Mouse (Mus musculus) limb, embryonic 10.5 days (tissue): ENCODE measurements at regions not wholly inside any gene's neighbourhood (a gene's known extent, or its start where the extent isn't known, plus 50 kb on each side); places are given as distances from the start of the nearest gene placed in this dataset.
A peak's percentile ranks its signal among the peaks of the same experiment; 100 is the strongest.
"Not testable (repeated sequence)": the region's sequence is repeated elsewhere in the genome, so short reads cannot be mapped to it uniquely, and the experiment has no call there.

Experiments used
- DNase-seq: peaks from one replicate; pipeline ENCODE4 v3.0.0-alpha.2; 2017; ENCODE audit warnings: low spot score
- H3K27ac ChIP-seq: fragments of 300-500 bp; sonication (generic); 2 replicates; pipeline ENCODE4 v1.5.1; 2016; ENCODE audit warnings: mild to moderate bottlenecking
- H3K27me3 ChIP-seq: fragments of 300-500 bp; sonication (generic); 2 replicates; pipeline ENCODE4 v1.6.1; 2016; ENCODE audit warnings: low read depth, mild to moderate bottlenecking; ENCODE audit not compliant: poor library complexity, severe bottlenecking
- H3K36me3 ChIP-seq: fragments of 300-500 bp; sonication (generic); 2 replicates; pipeline ENCODE4 v1.6.1; 2016; ENCODE audit warnings: mild to moderate bottlenecking, moderate library complexity
- H3K4me1 ChIP-seq: fragments of 300-500 bp; sonication (generic); 2 replicates; pipeline ENCODE4 v1.6.1; 2016
- H3K4me3 ChIP-seq: fragments of 300-500 bp; sonication (generic); 2 replicates; pipeline ENCODE4 v1.5.1; 2016; ENCODE audit warnings: mild to moderate bottlenecking, moderate library complexity
- H3K9me3 ChIP-seq: fragments of 300-500 bp; sonication (generic); replicated peaks from 2 replicates; pipeline ENCODE4 v1.6.1; 2016; ENCODE audit warnings: mild to moderate bottlenecking
- WGBS: fragments of 180-500 bp; shearing (Covaris S2); methylation state at CpG from one replicate; pipeline ENCODE4 v1.1.7; 2016; 5-methylcytosine and 5-hydroxymethylcytosine counted together

- DNase-seq: no peak
- Histone ChIP-seq H3K4me1 (peaks cover 21% of the 10 kb centered on the region), H3K27ac (peak overlapping the region; percentile 70; the same call in 1 of the 2 replicates), H3K4me3 (no peak overlapping the region), H3K36me3 (no peaks in the 10 kb centered on the region), H3K27me3 (no peaks in the 10 kb centered on the region), H3K9me3 (no peaks in the 10 kb centered on the region)
- WGBS: 46% methylated on average over 9 of the region's 9 CpGs
These were observed 176.9 kb upstream of the Arglu1 start for GRCm38 (mm10) chr8:8867126-8867777.

- Histone ChIP-seq H3K9me3 (no peaks in the 10 kb centered on the region), H3K4me1 (peaks cover 22% of the 10 kb centered on the region), H3K27ac (no peak overlapping the region), H3K27me3 (no peaks in the 10 kb centered on the region), H3K4me3 (no peak overlapping the region), H3K36me3 (no peaks in the 10 kb centered on the region)
- no peak for DNase-seq
- WGBS: 94% methylated on average over 6 of the region's 6 CpGs
These were observed 172.4 kb upstream of the Arglu1 start for GRCm38 (mm10) chr8:8862767-8863166.

- 71% methylated on average over 9 of the region's 9 CpGs for WGBS
- no peak for DNase-seq
- no peaks in the 10 kb centered on the region for H3K27me3 ChIP-seq
- no peak overlapping the region for H3K27ac ChIP-seq
- peaks cover 11% of the 10 kb centered on the region for H3K4me1 ChIP-seq
- no peaks in the 10 kb centered on the region for H3K9me3 ChIP-seq
- no peaks in the 10 kb centered on the region for H3K36me3 ChIP-seq
- H3K4me3 ChIP-seq: no peak overlapping the region
These were observed 171.1 kb upstream of the Arglu1 start for GRCm38 (mm10) chr8:8861331-8861940.

- Histone ChIP-seq H3K36me3 (no peaks in the 10 kb centered on the region), H3K4me3 (no peak overlapping the region), H3K9me3 (no peaks in the 10 kb centered on the region), H3K27ac (no peak overlapping the region), H3K27me3 (no peaks in the 10 kb centered on the region), H3K4me1 (peaks cover 11% of the 10 kb centered on the region)
- DNase-seq: no peak
- 47% methylated on average over 3 of the region's 3 CpGs for WGBS
These were observed 168.3 kb upstream of the Arglu1 start for GRCm38 (mm10) chr8:8858636-8859035.

- no peak overlapping the region for H3K27ac ChIP-seq
- H3K36me3 ChIP-seq: no peaks in the 10 kb centered on the region
- 38% methylated on average over 7 of the region's 7 CpGs for WGBS
- no peaks in the 10 kb centered on the region for H3K9me3 ChIP-seq
- peaks cover 11% of the 10 kb centered on the region; the same call in 1 of the 2 replicates for H3K27me3 ChIP-seq
- no peak for DNase-seq
- H3K4me3 ChIP-seq: no peak overlapping the region
- H3K4me1 ChIP-seq: peaks cover 15% of the 10 kb centered on the region
These were observed 162.5 kb upstream of the Arglu1 start for GRCm38 (mm10) chr8:8852656-8853366.

- H3K9me3 ChIP-seq: no peaks in the 10 kb centered on the region
- H3K27ac ChIP-seq: no peak overlapping the region
- WGBS: 47% methylated on average over 4 of the region's 4 CpGs
- peaks cover 11% of the 10 kb centered on the region; the same call in 1 of the 2 replicates for H3K27me3 ChIP-seq
- peaks cover 15% of the 10 kb centered on the region for H3K4me1 ChIP-seq
- DNase-seq: no peak
- H3K4me3 ChIP-seq: no peak overlapping the region
- no peaks in the 10 kb centered on the region for H3K36me3 ChIP-seq
These were observed 160.9 kb upstream of the Arglu1 start for GRCm38 (mm10) chr8:8851271-8851670.

GRCm38 (mm10) chr8:8850766-8851165, 160.4 kb upstream of the Arglu1 start:
- DNase-seq: no peak
- WGBS: 42% methylated on average over 8 of the region's 8 CpGs
- Histone ChIP-seq H3K27ac (no peak overlapping the region), H3K36me3 (no peaks in the 10 kb centered on the region), H3K4me1 (peaks cover 17% of the 10 kb centered on the region), H3K27me3 (peaks cover 11% of the 10 kb centered on the region; the same call in 1 of the 2 replicates), H3K4me3 (no peak overlapping the region), H3K9me3 (no peaks in the 10 kb centered on the region)

GRCm38 (mm10) chr8:8847579-8847978, 157.3 kb upstream of the Arglu1 start:
- Histone ChIP-seq H3K4me3 (no peak overlapping the region), H3K36me3 (no peaks in the 10 kb centered on the region)

GRCm38 (mm10) chr8:8842326-8842725, 152.0 kb upstream of the Arglu1 start:
- 31% methylated on average over 2 of the region's 2 CpGs for WGBS

More at GRCm38 (mm10) chr8:8847579-8847978, 157.3 kb upstream of the Arglu1 start:
- 84% methylated on average over 10 of the region's 10 CpGs for WGBS
- no peaks in the 10 kb centered on the region for H3K9me3 ChIP-seq
- peaks cover 17% of the 10 kb centered on the region for H3K4me1 ChIP-seq
- no peak for DNase-seq
- H3K27ac ChIP-seq: no peak overlapping the region
- peaks cover 11% of the 10 kb centered on the region; the same call in 1 of the 2 replicates for H3K27me3 ChIP-seq

GRCm38 (mm10) chr8:8836166-8836565, 145.8 kb upstream of the Arglu1 start:
- not testable (repeated sequence) for H3K9me3 ChIP-seq, H3K4me3 ChIP-seq, H3K27ac ChIP-seq, H3K27me3 ChIP-seq, H3K4me1 ChIP-seq, H3K36me3 ChIP-seq, DNase-seq
- WGBS: 70% methylated on average over 11 of the region's 11 CpGs

More at GRCm38 (mm10) chr8:8842326-8842725, 152.0 kb upstream of the Arglu1 start:
- Histone ChIP-seq H3K27me3 (no peaks in the 10 kb centered on the region), H3K4me3 (no peak overlapping the region), H3K9me3 (no peaks in the 10 kb centered on the region), H3K27ac (peak overlapping the region; percentile 63; the same call in 1 of the 2 replicates), H3K4me1 (peaks cover 30% of the 10 kb centered on the region), H3K36me3 (no peaks in the 10 kb centered on the region)
- no peak for DNase-seq

- H3K9me3 ChIP-seq: no peaks in the 10 kb centered on the region
- H3K36me3 ChIP-seq: no peaks in the 10 kb centered on the region
- no peak overlapping the region for H3K4me3 ChIP-seq
- H3K27ac ChIP-seq: no peak overlapping the region
- H3K27me3 ChIP-seq: no peaks in the 10 kb centered on the region
- peaks cover 9% of the 10 kb centered on the region for H3K4me1 ChIP-seq
- no peak for DNase-seq
- 92% methylated on average over 6 of the region's 6 CpGs for WGBS
These were observed 141.0 kb upstream of the Arglu1 start for GRCm38 (mm10) chr8:8831306-8831705.

GRCm38 (mm10) chr8:8829230-8829629, 138.9 kb upstream of the Arglu1 start:
- 48% methylated on average over 14 of the region's 14 CpGs for WGBS
- peaks cover 9% of the 10 kb centered on the region for H3K4me1 ChIP-seq
- no peak for DNase-seq
- H3K4me3 ChIP-seq: no peak overlapping the region
- H3K27ac ChIP-seq: no peak overlapping the region
- H3K36me3 ChIP-seq: no peaks in the 10 kb centered on the region
- no peaks in the 10 kb centered on the region for H3K9me3 ChIP-seq
- H3K27me3 ChIP-seq: no peaks in the 10 kb centered on the region

GRCm38 (mm10) chr8:8827555-8827954, 137.2 kb upstream of the Arglu1 start:
- 89% methylated on average over 7 of the region's 7 CpGs for WGBS
- no peak for DNase-seq
- no peak overlapping the region for H3K4me3 ChIP-seq
- peaks cover 9% of the 10 kb centered on the region for H3K4me1 ChIP-seq
- no peak overlapping the region for H3K27ac ChIP-seq
- H3K27me3 ChIP-seq: no peaks in the 10 kb centered on the region
- no peaks in the 10 kb centered on the region for H3K36me3 ChIP-seq
- H3K9me3 ChIP-seq: no peaks in the 10 kb centered on the region
